Mouse (Mus musculus) gastrocnemius, adult 2 months (tissue): ENCODE data around the gene G0s2. TPM values are rescaled to one million over a fixed set of nuclear protein-coding genes. Genes with fewer than 3 reads are reported as not detected.

ENCODE experiments used
- DNase-seq: peaks from one replicate; pipeline ENCODE4 v3.0.0; 2022
- H3K27ac ChIP-seq: fragments of 200-600 bp; 2 replicates; pipeline ENCODE4 v1.8.1; 2022; ENCODE audit warnings: mild to moderate bottlenecking
- H3K4me3 ChIP-seq: fragments of 200-600 bp; 2 replicates; pipeline ENCODE4 v1.8.1; 2022; ENCODE audit warnings: mild to moderate bottlenecking, moderate library complexity
- CTCF ChIP-seq: fragments of 200-600 bp; IDR thresholded peaks from 2 replicates; pipeline ENCODE4 v1.8.1; 2022; ENCODE audit warnings: antibody characterized with exemption, mild to moderate bottlenecking, moderate library complexity
- intact Hi-C: fragments of 180-260 bp; cut with DNase I; formaldehyde crosslinking; loops from one replicate; pipeline ENCODE4 v1.15.1; 2025
- total RNA-seq, 2 experiments: library from RNA; stranded (reverse); gene quantifications; 2 replicates each; pipeline ENCODE4 v1.2.3; 2021

Gene G0s2
- total RNA-seq, 2 experiments from 2014 or later, result 18.7 to 29.3 TPM

- intact Hi-C loops, result no loop called here
- Histone ChIP-seq H3K27ac (no peak overlapping the region), H3K4me3 (no peak overlapping the region)
- DNase-seq, result no peak
- no peak for TF ChIP-seq CTCF
Observed at GRCm38 (mm10) chr1:193281344-193281743, 8.3 kb upstream of the G0s2 start.

GRCm38 (mm10) chr1:193279492-193279891 lies 6.5 kb upstream of the G0s2 start:
- intact Hi-C loops, result loop anchor here (1.0 kb wide), 1 partner anchor 34 kb away; no protein-coding TSS in a partner anchor
- Histone ChIP-seq H3K4me3 (no peak overlapping the region), H3K27ac (no peak overlapping the region)
- no peak for DNase-seq
- no peak for TF ChIP-seq CTCF

GRCm38 (mm10) chr1:193278414-193279045 lies 5.5 kb upstream of the G0s2 start:
- Histone ChIP-seq H3K4me3 (no peak overlapping the region), H3K27ac (peak overlapping the region; percentile 83)
- intact Hi-C loops, result loop anchor here (1.0 kb wide), 1 partner anchor 35 kb away; no protein-coding TSS in a partner anchor
- peak; percentile 87 for DNase-seq
- no peak for TF ChIP-seq CTCF

GRCm38 (mm10) chr1:193274407-193275071 lies 1.5 kb upstream of the G0s2 start:
- H3K4me3 ChIP-seq, result no peak overlapping the region
- no peak for TF ChIP-seq CTCF
- intact Hi-C loops, result no loop called here
- peak; percentile 34 for DNase-seq
- peak overlapping the region; percentile 74 for H3K27ac ChIP-seq

- Histone ChIP-seq H3K27ac (peak overlapping the region; percentile 97), H3K4me3 (peak overlapping the region; percentile 84)
- peak; percentile 63 for DNase-seq
- no peak for TF ChIP-seq CTCF
- intact Hi-C loops, result no loop called here
Observed at GRCm38 (mm10) chr1:193272137-193272915, 691 bp downstream of the G0s2 start.

GRCm38 (mm10) chr1:193270965-193271763 lies 1.9 kb downstream of the G0s2 start:
- Histone ChIP-seq H3K27ac (peak overlapping the region; percentile 97), H3K4me3 (peak overlapping the region; percentile 84)
- TF ChIP-seq CTCF, result no peak
- peak; percentile 31 for DNase-seq
- intact Hi-C loops, result no loop called here

- H3K27ac ChIP-seq, result no peak overlapping the region
- no peak overlapping the region for H3K4me3 ChIP-seq
- TF ChIP-seq CTCF, result no peak
- intact Hi-C loops, result loop anchor here (5.0 kb wide), 1 partner anchor 218 kb away; no protein-coding TSS in a partner anchor
- no peak for DNase-seq
Observed at GRCm38 (mm10) chr1:193265734-193266133, 7.3 kb downstream of the G0s2 start.

- Histone ChIP-seq H3K27ac (peak within 1 kb of the TSS; percentile 52), H3K4me3 (no peak within 1 kb of the TSS)
- no peak for TF ChIP-seq CTCF
- no peak for DNase-seq
- intact Hi-C loops, result no loop called here
Observed at GRCm38 (mm10) chr1:193263955-193264598, 8.9 kb downstream of the G0s2 start, which contains the start of gene Hsd11b1. Gene Hsd11b1 (minus strand): TSS chr1:193264075.

GRCm38 (mm10) chr1:193263026-193263907 lies 9.8 kb downstream of the G0s2 start:
- Histone ChIP-seq H3K4me3 (no peak overlapping the region), H3K27ac (peak overlapping the region; percentile 52)
- DNase-seq, result no peak
- TF ChIP-seq CTCF, result no peak
- intact Hi-C loops, result no loop called here

- TF ChIP-seq CTCF, result no peak
- no peak for DNase-seq
- intact Hi-C loops, result no loop called here
- no peak overlapping the region for H3K4me3 ChIP-seq
- peak overlapping the region; percentile 74 for H3K27ac ChIP-seq
Observed at GRCm38 (mm10) chr1:193261897-193262548, 11.0 kb downstream of the G0s2 start.
